Mouse (Mus musculus): Measurements from ENCODE around the gene Pitpnm3. TPM values are rescaled to one million over a fixed set of nuclear protein-coding genes. Genes with fewer than 3 reads are reported as not detected.
"Not testable (repeated sequence)": the region's sequence is repeated elsewhere in the genome, so short reads cannot be mapped to it uniquely, and the experiment has no call there.

Pitpnm3 gene
- total RNA-seq (2021), result 1 to 10 TPM; 1.5 to 1.8 TPM

GRCm38 (mm10) chr11:72135383-72136158, at the start of gene Pitpnm3:
Gene Pitpnm3 (minus strand): TSS chr11:72135778.
- peak; percentile 52 to 58 for DNase-seq
- intact Hi-C loops (cut with DNase I), result no loop called here

GRCm38 (mm10) chr11:72184252-72184651, 48.7 kb upstream of the Pitpnm3 start:
- intact Hi-C loops (cut with DNase I), result no loop called here

GRCm38 (mm10) chr11:72181136-72181535, 45.6 kb upstream of the Pitpnm3 start:
- intact Hi-C loops (cut with DNase I), result no loop called here
- no peak for DNase-seq

More at GRCm38 (mm10) chr11:72184252-72184651, 48.7 kb upstream of the Pitpnm3 start:
- DNase-seq, result no peak

DNA sequence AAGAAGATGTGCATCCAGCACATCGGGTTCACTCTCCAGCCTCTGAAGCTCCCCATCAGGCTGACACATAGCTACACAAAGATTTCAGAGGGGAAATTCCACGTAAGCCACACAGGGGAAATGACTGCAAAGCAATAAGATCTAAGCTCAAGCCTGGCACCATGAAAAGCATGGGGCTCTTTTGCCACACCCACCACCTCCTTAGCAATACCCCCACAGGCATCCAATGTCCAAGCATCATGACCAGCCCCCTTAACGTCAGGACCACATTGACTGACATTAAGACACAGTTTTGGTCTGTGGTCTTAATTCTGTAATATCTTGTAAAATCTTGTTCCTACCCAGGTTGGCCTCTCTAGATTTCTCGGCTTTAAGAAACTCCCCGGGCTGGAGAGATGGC, 45.0 kb upstream of the Pitpnm3 start:
- intact Hi-C loops (cut with DNase I), result no loop called here
- no peak for DNase-seq

- DNase-seq, result no peak
- intact Hi-C loops (cut with DNase I), result no loop called here
These were observed 41.0 kb upstream of the Pitpnm3 start for GRCm38 (mm10) chr11:72176553-72176952.

GRCm38 (mm10) chr11:72175966-72176365, 40.4 kb upstream of the Pitpnm3 start:
- intact Hi-C loops (cut with DNase I), result no loop called here
- no peak for DNase-seq

DNA sequence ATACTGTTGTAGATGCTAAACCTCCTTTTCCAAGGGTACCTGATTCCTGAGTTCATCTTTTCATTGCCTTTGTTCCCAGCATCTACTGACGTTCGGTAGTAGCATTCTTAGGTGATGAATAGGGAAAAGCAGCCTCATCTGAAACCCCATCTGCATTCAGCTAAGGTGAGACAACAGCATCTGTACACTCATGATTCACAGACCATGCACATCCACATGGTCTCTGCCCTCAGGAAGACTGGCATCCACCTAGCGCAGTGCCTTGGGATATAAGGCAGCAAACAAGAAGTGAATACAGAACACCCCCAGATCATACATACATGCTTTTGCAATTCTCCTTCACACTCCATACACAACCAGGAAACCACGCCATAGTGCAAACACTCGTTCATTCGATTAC, 39.1 kb upstream of the Pitpnm3 start:
- DNase-seq, result no peak
- intact Hi-C loops (cut with DNase I), result no loop called here

DNA sequence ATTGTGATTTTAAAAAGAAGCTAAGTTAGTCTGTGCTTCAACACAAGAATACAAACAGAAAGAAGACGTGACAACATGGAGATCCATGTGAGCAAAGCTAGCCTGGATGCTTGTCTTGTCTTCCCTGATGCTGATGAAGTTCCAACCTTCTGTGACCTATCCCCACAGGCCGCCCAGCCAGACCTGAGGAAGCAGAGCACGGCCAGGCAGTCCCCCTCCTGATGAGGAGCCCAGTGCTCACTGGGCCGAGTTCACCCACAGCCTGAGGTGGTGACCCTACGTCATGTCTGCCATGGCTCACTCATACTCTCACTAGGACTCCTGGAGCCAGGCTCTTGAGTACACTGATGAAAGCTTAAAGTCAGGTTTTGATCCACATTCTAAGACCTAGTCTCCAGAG, 37.9 kb upstream of the Pitpnm3 start:
- intact Hi-C loops (cut with DNase I), result no loop called here
- DNase-seq, result no peak

DNA sequence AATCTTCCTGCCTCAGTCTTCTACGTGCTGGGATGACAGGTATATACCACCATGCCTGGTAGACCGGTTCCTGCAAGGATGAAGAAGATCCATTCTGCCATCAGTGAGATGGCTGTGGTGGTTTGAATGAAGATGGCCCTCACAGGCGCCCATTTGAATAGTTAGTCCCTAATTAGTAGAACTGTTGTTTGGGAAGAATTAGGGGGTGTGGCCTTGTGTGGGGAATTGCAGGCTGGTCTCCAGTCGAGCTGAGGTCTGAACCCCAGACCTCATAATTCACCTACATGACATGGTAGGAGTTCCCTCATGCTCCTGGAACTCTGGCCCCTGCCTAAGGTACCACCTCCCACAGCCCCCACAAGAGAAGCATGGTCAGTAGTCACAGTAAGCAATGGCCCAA, 36.3 kb upstream of the Pitpnm3 start:
- DNase-seq; intact Hi-C loops (cut with DNase I): not testable (repeated sequence)

DNA sequence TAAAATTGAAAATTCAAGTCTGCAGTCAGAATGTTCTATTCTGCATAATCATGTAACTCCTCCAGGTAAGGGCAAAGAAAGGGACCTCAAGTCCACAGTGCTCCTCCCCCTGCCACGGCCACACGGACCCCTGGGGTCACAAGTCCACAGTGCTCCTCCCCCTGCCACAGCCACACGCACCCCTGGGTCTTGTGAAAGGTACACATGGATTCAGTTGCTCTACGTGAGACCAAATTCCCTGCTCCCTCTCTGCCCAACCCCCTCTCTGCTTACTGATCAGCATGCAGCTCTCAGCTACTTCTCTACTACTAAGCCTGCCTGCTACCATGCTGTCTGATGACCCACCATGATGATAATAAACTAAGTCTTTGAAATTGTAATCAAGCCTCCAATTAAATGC, 34.3 kb upstream of the Pitpnm3 start:
- intact Hi-C loops (cut with DNase I), result no loop called here

DNA sequence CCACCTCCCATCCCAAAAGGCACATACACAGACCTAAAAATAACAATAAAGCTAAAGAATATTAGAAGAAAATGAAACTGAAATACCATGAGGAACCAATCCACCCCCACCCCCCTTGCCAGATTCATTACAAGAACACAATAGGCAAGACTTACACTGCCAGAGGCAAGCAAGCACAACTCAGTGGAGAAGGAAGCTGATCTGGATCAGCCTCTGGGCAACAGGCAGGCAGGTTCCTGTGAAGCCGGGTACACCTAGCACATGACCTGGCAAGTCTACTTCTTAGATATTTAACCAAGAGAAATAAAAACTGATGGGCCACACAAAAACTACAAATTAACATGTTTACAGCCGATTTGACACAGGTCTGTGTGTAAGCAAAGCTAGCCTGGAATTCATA, 27.6 kb upstream of the Pitpnm3 start:
- intact Hi-C loops (cut with DNase I), result no loop called here
- DNase-seq, result no peak

More for the DNA sequence above, 34.3 kb upstream of the Pitpnm3 start:
- DNase-seq, result no peak

GRCm38 (mm10) chr11:72156624-72157023, 21.0 kb upstream of the Pitpnm3 start:
- intact Hi-C loops (cut with DNase I), result no loop called here

GRCm38 (mm10) chr11:72155981-72156428, 20.4 kb upstream of the Pitpnm3 start:
- intact Hi-C loops (cut with DNase I), result no loop called here
- no peak for DNase-seq

More at GRCm38 (mm10) chr11:72156624-72157023, 21.0 kb upstream of the Pitpnm3 start:
- DNase-seq, result no peak

DNA sequence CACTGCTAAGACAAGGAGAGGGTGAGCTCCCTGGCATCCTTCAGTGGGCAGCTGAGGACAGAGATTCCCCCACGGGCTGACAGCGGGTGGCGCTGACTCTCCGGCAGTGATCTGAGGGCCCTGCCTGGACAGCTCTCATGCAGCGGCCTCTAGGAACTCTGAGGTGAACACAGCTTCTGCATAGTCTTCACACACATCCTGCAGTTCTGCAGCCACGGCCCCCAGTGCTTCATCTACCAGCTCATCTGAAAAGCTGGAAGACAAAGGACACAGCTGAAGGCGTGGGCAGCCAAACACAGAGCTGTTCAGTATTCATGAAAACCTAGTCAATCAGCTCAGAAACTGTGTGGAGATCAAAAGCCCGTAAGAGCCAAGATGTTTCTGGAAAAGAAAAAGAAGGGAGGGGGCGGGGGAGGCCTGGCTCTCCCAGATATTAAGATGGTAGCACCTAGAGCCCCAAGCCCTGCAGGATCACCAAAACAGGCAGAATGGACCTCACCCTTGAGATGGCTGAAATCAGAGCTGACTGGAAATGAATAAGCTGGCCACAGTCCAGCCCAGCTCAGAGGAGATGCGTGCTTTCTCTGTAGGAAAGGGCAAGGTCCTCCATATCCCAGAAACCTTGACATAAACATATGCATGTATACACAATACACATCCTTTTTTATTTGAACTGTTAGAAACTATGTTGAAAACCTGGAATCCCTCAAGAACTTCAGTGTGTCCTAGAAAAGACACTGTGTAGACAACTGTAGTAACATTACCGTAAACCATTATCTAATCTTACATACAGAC, 19.8 kb upstream of the Pitpnm3 start:
- no peak for DNase-seq
- intact Hi-C loops (cut with DNase I), result no loop called here

DNA sequence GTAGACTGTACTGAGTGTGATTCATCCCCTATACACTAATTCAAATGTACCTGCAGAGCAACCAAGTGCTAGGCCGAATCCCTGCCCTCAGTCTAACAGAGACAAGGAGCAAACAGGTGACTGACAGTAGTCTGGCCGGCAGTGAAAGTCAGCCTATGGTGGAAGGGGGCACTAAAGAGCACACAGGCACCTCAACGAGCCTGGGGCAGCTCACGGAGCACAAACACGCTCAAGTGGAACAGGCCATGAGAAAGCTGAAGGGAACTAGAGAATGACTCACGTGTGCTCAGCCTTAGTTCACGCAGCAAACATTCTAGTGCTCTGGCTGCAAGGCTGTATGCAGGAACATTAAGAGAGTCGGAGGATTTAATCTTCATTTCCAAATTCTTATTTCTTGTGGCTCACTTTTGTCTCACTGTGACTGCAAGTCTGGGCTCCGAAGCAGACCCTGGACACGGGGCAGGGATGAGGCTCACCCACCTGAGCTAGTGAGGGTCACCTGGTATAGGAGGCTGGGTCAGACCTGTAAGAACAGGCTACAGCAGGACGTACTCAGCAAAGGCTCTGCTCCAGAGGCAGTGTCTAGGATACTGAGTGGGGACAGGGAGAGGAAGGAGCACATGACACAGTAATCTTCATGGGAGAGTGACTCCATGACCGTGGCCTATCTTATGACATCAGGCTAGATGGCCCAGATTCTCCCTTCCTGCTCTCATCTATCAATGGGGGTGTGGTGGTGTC, 17.7 kb upstream of the Pitpnm3 start:
- DNase-seq, result no peak
- intact Hi-C loops (cut with DNase I), result no loop called here

GRCm38 (mm10) chr11:72151120-72151519, 15.5 kb upstream of the Pitpnm3 start:
- DNase-seq, result no peak
- intact Hi-C loops (cut with DNase I), result no loop called here

DNA sequence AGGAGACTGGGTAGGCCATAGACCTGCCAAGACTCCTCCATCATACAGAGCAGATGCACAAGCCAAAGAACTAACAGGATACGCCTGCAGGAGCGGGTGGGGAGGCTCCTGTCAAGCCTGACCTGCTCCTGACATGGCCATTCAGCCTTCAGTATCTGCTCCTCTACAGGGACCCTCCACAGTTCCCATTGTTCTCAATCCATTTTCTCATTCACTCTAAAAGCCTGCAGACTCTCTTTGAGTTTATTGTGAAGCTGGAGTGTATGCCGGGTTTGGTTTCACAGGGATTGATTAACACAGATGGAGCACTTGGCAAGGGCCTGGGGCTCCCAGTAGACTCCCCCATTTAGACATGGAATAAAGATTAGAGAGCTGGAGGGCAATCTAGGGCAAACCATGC, 12.3 kb upstream of the Pitpnm3 start:
- intact Hi-C loops (cut with DNase I), result no loop called here
- DNase-seq, result no peak

DNA sequence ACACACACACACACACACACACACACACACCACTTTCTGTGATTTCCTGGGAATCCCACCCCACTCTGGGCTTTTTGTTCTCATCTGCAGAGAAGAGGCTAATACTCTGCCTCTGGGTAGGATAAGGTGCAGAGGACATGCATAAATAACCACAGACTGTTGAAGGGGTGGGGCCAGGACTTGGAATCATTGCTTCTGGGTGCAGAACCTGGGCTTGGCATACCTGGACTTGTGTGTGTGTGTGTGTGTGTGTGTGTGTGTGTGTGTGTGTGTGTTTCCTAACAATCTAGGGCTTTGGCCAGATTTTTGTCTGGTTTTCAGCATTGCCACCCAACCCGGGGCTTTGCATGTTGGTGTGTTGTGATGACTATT, 10.3 kb upstream of the Pitpnm3 start:
- intact Hi-C loops (cut with DNase I), result loop anchor here (1.0 kb wide), 1 partner anchor 94 kb away; no protein-coding TSS in a partner anchor
- no peak for DNase-seq

GRCm38 (mm10) chr11:72145182-72145876, 9.8 kb upstream of the Pitpnm3 start:
- intact Hi-C loops (cut with DNase I), result loop anchor here (1.0 kb wide), 1 partner anchor 93 kb away; no protein-coding TSS in a partner anchor
- DNase-seq, result peak; percentile 21 to 48

DNA sequence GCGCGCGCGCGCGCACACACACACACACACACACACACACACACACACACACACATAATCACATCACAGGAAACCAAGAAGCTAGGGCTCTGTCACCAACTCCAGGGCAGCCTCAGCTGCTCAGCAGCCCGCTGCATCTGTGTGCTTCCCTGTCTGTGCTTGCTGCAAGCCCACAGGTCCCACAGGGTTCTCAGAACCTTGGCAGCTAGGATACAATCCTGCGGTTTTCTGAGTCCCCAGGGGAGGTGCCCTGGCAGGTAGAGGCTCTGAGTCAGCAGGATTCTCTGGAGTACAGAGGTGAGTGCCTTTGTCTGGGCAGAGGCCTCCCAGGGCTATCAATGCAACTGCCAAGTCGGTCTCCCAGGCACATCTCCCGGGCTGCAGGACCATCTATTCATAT, 7.3 kb upstream of the Pitpnm3 start:
- no peak for DNase-seq
- intact Hi-C loops (cut with DNase I), result no loop called here
